Comparison of ENCODE assay signal across 8 mouse cellular contexts in the genomic region with DNA sequence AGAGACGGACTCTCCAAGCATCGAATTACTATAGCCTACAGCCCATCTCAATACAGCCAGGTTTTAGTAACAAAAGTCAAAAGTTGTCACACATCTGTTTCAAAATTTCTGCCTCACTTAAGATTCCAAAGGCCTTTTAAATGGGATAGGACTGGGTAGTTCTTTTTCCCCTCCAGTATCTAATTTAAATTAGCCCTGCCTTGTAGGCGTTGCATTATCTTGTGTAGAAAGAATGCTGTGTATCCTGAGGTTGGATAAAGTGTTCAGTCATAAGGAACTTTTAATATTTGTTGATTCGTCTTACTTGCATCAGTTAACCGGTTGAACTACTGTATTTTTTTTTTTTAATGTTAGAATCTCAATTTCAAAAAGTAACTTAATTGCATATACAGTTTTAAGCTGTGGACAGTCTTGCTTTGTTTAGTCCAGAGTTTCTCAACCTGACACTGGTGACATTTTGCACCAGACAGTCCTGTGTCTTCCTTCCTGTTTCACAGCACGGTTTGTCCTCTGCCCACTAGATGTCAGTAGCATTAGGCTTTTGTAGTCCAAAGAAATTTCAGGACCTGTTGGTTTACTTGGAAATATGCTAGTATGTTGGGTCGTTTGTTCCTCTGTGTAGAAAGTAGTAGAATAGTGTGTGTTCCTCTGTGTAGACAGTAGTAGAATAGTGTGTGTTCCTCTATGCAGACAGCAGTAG. TPM values are rescaled to one million over a fixed set of nuclear protein-coding genes. Genes with fewer than 3 reads are reported as not detected.
DNase-seq lines count a peak whose midpoint lies in the region; ATAC-seq and TF ChIP-seq lines count a peak whose summit lies in the region.

No protein-coding gene starts in this region.

- peaks cover 55% of the 10 kb centered on the region for H3K79me2 ChIP-seq in macrophage (ENCODE audit: inconsistent target)

- TF ChIP-seq CTCF in cortical plate, adult 2 months (IDR thresholded peaks at IDR 0.05; ENCODE audit: extremely low read depth, insufficient read depth, low read length): peak; percentile 46; the same call in 1 of the 2 replicates

- peak overlapping the region; percentile 96 for H3K4me3 ChIP-seq in cortical plate, adult 2 months (ENCODE audit: insufficient read depth, low read length)
- peak overlapping the region; percentile 68 to 90 for H3K4me3 ChIP-seq in heart, embryonic 14.5 days (ENCODE audit: control insufficient read depth in 1 of 2, insufficient read depth in 1 of 2, low read depth in 1 of 2, low read length in 2 of 2)
- H3K4me3 ChIP-seq in macrophage (ENCODE audit: inconsistent target): peak overlapping the region; percentile 71
- H3K4me3 ChIP-seq in stomach, embryonic 15.5 days (replicated peaks): peak overlapping the region; percentile 76

- no peaks in the 10 kb centered on the region for H3K27me3 ChIP-seq in heart, embryonic 14.5 days (ENCODE audit: control insufficient read depth, insufficient read depth, low read length)
- H3K27me3 ChIP-seq in stomach, embryonic 15.5 days (replicated peaks): no peaks in the 10 kb centered on the region

- ATAC-seq in cerebellum, adult (ENCODE audit: insufficient number of reproducible peaks, low FRiP score, low TSS enrichment): no peak
- no peak for ATAC-seq in heart, embryonic 14.5 days (ENCODE audit: insufficient number of reproducible peaks, insufficient read depth, low FRiP score, low read depth)
- ATAC-seq in stomach, embryonic 15.5 days (ENCODE audit: insufficient read depth, low FRiP score, low read depth): no peak

- TF ChIP-seq POLR2A in cortical plate, adult 2 months (IDR thresholded peaks at IDR 0.05; ENCODE audit: extremely low read depth, insufficient read depth, low read length): no peak

- peak overlapping the region; percentile 83 for H3K4me2 ChIP-seq in heart, embryonic 14.5 days (ENCODE audit: low read length)
- H3K4me2 ChIP-seq in stomach, embryonic 15.5 days: peak overlapping the region; percentile 67

- peak overlapping the region; percentile 96 for H3K9ac ChIP-seq in heart, embryonic 14.5 days (ENCODE audit: low read length)
- peak overlapping the region; percentile 88; the same call in 1 of the 2 replicates for H3K9ac ChIP-seq in stomach, embryonic 15.5 days

- 18% methylated on average over 7 of the region's 7 CpGs for WGBS in heart, embryonic 14.5 days
- WGBS in macrophage (ENCODE audit: missing documents): 9% methylated on average over 6 of the region's 7 CpGs
- WGBS in stomach, embryonic 15.5 days: 11% methylated on average over 7 of the region's 7 CpGs

- no peaks in the 10 kb centered on the region for H3K9me3 ChIP-seq in heart, embryonic 14.5 days (ENCODE audit: control insufficient read depth, low read length)
- H3K9me3 ChIP-seq in stomach, embryonic 15.5 days: no peaks in the 10 kb centered on the region

- no peaks in the 10 kb centered on the region; the same call in none of the 2 replicates for H3K4me1 ChIP-seq in cortical plate, adult 2 months (ENCODE audit: control insufficient read depth, insufficient read depth, low read length)
- H3K4me1 ChIP-seq in heart, embryonic 14.5 days (ENCODE audit: control insufficient read depth in 2 of 2, insufficient read depth in 2 of 2, low read length in 2 of 2): no peaks in the 10 kb centered on the region
- H3K4me1 ChIP-seq in stomach, embryonic 15.5 days: no peaks in the 10 kb centered on the region

- H3K36me3 ChIP-seq in heart, embryonic 14.5 days (ENCODE audit: control insufficient read depth, insufficient read depth, low read length): peaks cover 33% of the 10 kb centered on the region
- H3K36me3 ChIP-seq in macrophage (ENCODE audit: inconsistent target): peaks cover 34% of the 10 kb centered on the region
- H3K36me3 ChIP-seq in stomach, embryonic 15.5 days: peaks cover 19% of the 10 kb centered on the region

- peak; percentile 12 for DNase-seq in cerebellum, adult 11 months
- DNase-seq in MN1 (ENCODE audit: low spot score): peak; percentile 70
- DNase-seq in kidney, postnatal 14 days: peak; percentile 59

- H3K27ac ChIP-seq in cortical plate, adult 2 months (ENCODE audit: insufficient read depth, low read length): peak overlapping the region; percentile 73; the same call in 1 of the 2 replicates
- H3K27ac ChIP-seq in heart, embryonic 14.5 days (replicated peaks in 1 of 2; ENCODE audit: control insufficient read depth in 1 of 2, insufficient read depth in 1 of 2, low read depth in 2 of 2, low read length in 2 of 2): peak overlapping the region; percentile 64 to 87; a peak in 1 of 4 replicates
- H3K27ac ChIP-seq in macrophage: peak overlapping the region; percentile 47
- 0 out of 2 replicates have a peak overlapping the region, but pooled peaks have one; percentile 91 for H3K27ac ChIP-seq in stomach, embryonic 15.5 days

RNA-seq across cellular contexts. Expression of a gene that starts 0.8 kb away (rescaled TPM):
- polyA plus RNA-seq in cortical plate, adult 2 months (2012; rRNA removed): 19.4 and 19.5 TPM in 2 replicates
- polyA plus RNA-seq in heart, embryonic 14.5 days (2014; fragmentation: Nextera tagmentation; extraction: Ambion mirVana): 14.7 and 16.7 TPM in 2 replicates
- total RNA-seq in macrophage (2018; cell fraction: chromatin; rRNA removed): 100 to 1,000 TPM in 14 of 26 experiments, 10 to 100 TPM in 12; 28.2 to 133 (median 102) TPM
- total RNA-seq in macrophage (2018; cell fraction: cytosol; rRNA removed): 10 to 100 TPM; 17.7 to 34.6 (median 23.2) TPM
- total RNA-seq in macrophage (2018; cell fraction: nucleus; rRNA removed): 10 to 100 TPM; 22.3 to 72.3 (median 54.1) TPM
- 17.9 to 22.7 TPM (median 19.0 TPM) in 3 replicates for polyA plus RNA-seq in macrophage (2018)
- 17.2 and 18.5 TPM in 2 replicates for polyA plus RNA-seq in stomach, embryonic 15.5 days (2015; fragmentation: Nextera tagmentation; extraction: Ambion mirVana)

RNA-seq across cellular contexts. Expression of a gene that starts 32.3 kb away (rescaled TPM):
- 22.2 and 22.4 TPM in 2 replicates for polyA plus RNA-seq in cortical plate, adult 2 months (2012; rRNA removed)
- 24.2 and 26.2 TPM in 2 replicates for polyA plus RNA-seq in heart, embryonic 14.5 days (2014; fragmentation: Nextera tagmentation; extraction: Ambion mirVana)
- 1,000 to 10,000 TPM in 1 of 26 experiments, 100 to 1,000 TPM in 25; 347 to 1,329 (median 426) TPM for total RNA-seq in macrophage (2018; cell fraction: chromatin; rRNA removed)
- total RNA-seq in macrophage (2018; cell fraction: cytosol; rRNA removed): 100 to 1,000 TPM in 2 of 26 experiments, 10 to 100 TPM in 24; 73.8 to 104 (median 89.1) TPM
- 100 to 1,000 TPM; 123 to 625 (median 180) TPM for total RNA-seq in macrophage (2018; cell fraction: nucleus; rRNA removed)
- polyA plus RNA-seq in macrophage (2018): 50.4 to 116 TPM (median 74.4 TPM) in 3 replicates
- 29.4 and 29.8 TPM in 2 replicates for polyA plus RNA-seq in stomach, embryonic 15.5 days (2015; fragmentation: Nextera tagmentation; extraction: Ambion mirVana)

Comparison
In these comparisons a context has a peak if more than half of its experiments do, and no peak if none do; other contexts are left out.
1. DNase-seq: peak in every context shown above with its lines; median percentile 70 in MN1; 59 in kidney, postnatal 14 days; 12 in cerebellum, adult 11 months.